Mouse (Mus musculus): ENCODE data around the gene Trim33. TPM values are rescaled to one million over a fixed set of nuclear protein-coding genes. Genes with fewer than 3 reads are reported as not detected.

The Trim33 gene
- polyA plus RNA-seq, 1 experiment from 2014 or later, result 35.4 TPM

DNA sequence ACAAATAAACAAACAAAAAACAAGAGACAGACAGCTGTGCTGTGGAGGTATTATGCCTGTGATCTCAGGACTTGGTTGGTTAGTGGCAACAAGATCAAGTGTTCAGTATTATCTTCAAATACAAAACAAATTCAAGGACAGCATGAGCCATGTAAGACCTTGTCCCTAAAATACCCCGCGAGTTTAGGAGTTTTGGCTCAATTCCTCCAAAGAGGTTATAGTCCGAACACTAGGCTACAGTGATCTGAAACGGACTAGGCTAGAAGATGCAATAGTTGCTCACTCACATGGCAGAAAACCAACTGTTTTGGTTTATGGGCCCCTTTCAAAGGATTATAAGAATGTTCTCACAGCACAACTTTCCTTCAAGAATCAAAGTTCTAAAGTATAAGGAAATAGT lies 9.7 kb downstream of the Trim33 start:
- Histone ChIP-seq H3K27ac (replicated peaks) (no peak overlapping the region), H3K36me3 (replicated peaks) (peaks cover 39% of the 10 kb centered on the region), H3K9me3 (peaks cover 5% of the 10 kb centered on the region; the same call in 1 of the 2 replicates), H3K4me3 (no peak overlapping the region), H3K27me3 (replicated peaks; ENCODE audit: low read depth, poor library complexity, severe bottlenecking) (no peaks in the 10 kb centered on the region), H3K4me1 (no peaks in the 10 kb centered on the region)
- no peak for DNase-seq (ENCODE audit: low spot score)
- WGBS, result 89% methylated on average over 4 of the region's 4 CpGs

GRCm38 (mm10) chr3:103291087-103291486 lies 12.0 kb downstream of the Trim33 start:
- no peaks in the 10 kb centered on the region for H3K27me3 ChIP-seq (replicated peaks; ENCODE audit: low read depth, poor library complexity, severe bottlenecking)
- no peaks in the 10 kb centered on the region for H3K4me1 ChIP-seq
- WGBS, result 91% methylated on average over 2 of the region's 2 CpGs
- H3K9me3 ChIP-seq, result peaks cover 8% of the 10 kb centered on the region; the same call in 1 of the 2 replicates
- H3K4me3 ChIP-seq, result no peak overlapping the region
- DNase-seq (ENCODE audit: low spot score), result no peak
- H3K27ac ChIP-seq (replicated peaks), result no peak overlapping the region
- peaks cover 30% of the 10 kb centered on the region for H3K36me3 ChIP-seq (replicated peaks)

DNA sequence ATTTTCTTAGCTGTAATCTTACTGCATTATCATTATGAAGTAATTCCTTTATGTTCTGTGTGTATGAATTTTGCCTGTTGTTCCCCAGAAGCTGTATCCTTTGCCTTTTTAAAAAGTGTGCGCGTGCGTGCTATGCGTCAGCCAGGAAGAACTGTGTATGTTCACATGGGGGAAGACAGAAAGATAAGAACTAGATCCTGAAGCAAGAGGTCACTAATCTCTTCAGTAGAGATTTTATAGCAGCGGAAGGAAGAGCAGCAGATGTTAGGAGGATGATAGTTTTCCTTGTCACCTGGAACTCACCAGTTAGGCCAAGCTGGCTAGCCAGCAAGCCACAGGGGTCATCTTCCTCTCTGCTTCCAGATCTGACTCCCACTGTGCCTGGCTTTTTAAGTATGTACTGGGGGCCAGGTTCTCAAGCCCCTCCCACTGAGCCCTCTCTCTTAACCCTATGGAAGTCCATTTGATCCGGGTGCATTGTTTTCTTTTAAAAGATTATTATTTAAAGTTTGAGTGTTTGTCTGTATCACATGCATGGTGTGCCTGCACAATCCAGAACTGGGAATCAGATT lies 26.4 kb downstream of the Trim33 start:
- Histone ChIP-seq H3K4me1 (peaks cover 10% of the 10 kb centered on the region; the same call in 1 of the 2 replicates), H3K27me3 (replicated peaks; ENCODE audit: low read depth, poor library complexity, severe bottlenecking) (no peaks in the 10 kb centered on the region), H3K36me3 (replicated peaks) (no peaks in the 10 kb centered on the region), H3K27ac (replicated peaks) (no peak overlapping the region), H3K9me3 (no peaks in the 10 kb centered on the region), H3K4me3 (no peak overlapping the region)
- DNase-seq (ENCODE audit: low spot score), result no peak
- 85% methylated on average over 6 of the region's 6 CpGs for WGBS

- 88% methylated on average over 5 of the region's 5 CpGs for WGBS
- no peak overlapping the region for H3K27ac ChIP-seq (replicated peaks)
- no peaks in the 10 kb centered on the region for H3K9me3 ChIP-seq
- H3K4me3 ChIP-seq, result no peak overlapping the region
- DNase-seq (ENCODE audit: low spot score), result no peak
- peaks cover 35% of the 10 kb centered on the region for H3K36me3 ChIP-seq (replicated peaks)
- no peaks in the 10 kb centered on the region for H3K27me3 ChIP-seq (replicated peaks; ENCODE audit: low read depth, poor library complexity, severe bottlenecking)
- 0 out of 2 replicates have a peak, but pooled peaks cover 7% of the 10 kb centered on the region for H3K4me1 ChIP-seq
These were observed 30.2 kb downstream of the Trim33 start for GRCm38 (mm10) chr3:103309252-103309651.

- H3K27me3 ChIP-seq (replicated peaks; ENCODE audit: low read depth, poor library complexity, severe bottlenecking), result no peaks in the 10 kb centered on the region
- no peak for DNase-seq (ENCODE audit: low spot score)
- WGBS, result 69% methylated on average over 1 of the region's 1 CpGs
These were observed 30.7 kb downstream of the Trim33 start for GRCm38 (mm10) chr3:103309750-103310149.

DNA sequence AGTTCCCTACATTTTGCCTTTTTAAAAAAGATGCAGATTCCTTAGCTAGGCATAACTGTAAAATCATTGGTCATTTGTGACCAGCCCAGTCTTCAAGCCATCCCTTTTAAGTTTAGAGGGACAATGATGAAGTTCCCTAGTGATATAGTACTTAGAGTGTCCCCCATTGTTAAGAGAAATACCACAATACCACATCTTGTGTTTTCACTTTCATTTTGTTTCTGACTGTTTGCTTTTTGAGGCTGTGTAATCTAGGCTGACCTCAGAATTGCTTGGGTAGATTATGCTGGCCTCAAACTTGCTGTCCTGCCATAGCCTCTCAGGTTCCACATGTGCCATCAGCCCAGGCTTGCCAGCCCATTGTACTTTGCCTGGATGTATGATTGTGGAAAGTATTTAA lies 35.2 kb downstream of the Trim33 start:
- peaks cover 82% of the 10 kb centered on the region for H3K36me3 ChIP-seq (replicated peaks)
- H3K27me3 ChIP-seq (replicated peaks; ENCODE audit: low read depth, poor library complexity, severe bottlenecking), result no peaks in the 10 kb centered on the region
- no peak for DNase-seq (ENCODE audit: low spot score)
- H3K27ac ChIP-seq (replicated peaks), result no peak overlapping the region
- H3K4me3 ChIP-seq, result no peak overlapping the region
- H3K9me3 ChIP-seq, result no peaks in the 10 kb centered on the region
- H3K4me1 ChIP-seq, result no peaks in the 10 kb centered on the region

More at GRCm38 (mm10) chr3:103309750-103310149, 30.7 kb downstream of the Trim33 start:
- Histone ChIP-seq H3K27ac (replicated peaks) (no peak overlapping the region), H3K9me3 (no peaks in the 10 kb centered on the region), H3K4me3 (no peak overlapping the region), H3K4me1 (0 out of 2 replicates have a peak, but pooled peaks cover 7% of the 10 kb centered on the region), H3K36me3 (replicated peaks) (peaks cover 40% of the 10 kb centered on the region)

GRCm38 (mm10) chr3:103335371-103335770 lies 56.3 kb downstream of the Trim33 start:
- Histone ChIP-seq H3K9me3 (no peaks in the 10 kb centered on the region), H3K4me3 (no peak overlapping the region), H3K36me3 (replicated peaks) (peaks cover 93% of the 10 kb centered on the region), H3K27me3 (replicated peaks; ENCODE audit: low read depth, poor library complexity, severe bottlenecking) (no peaks in the 10 kb centered on the region), H3K27ac (replicated peaks) (no peak overlapping the region), H3K4me1 (no peaks in the 10 kb centered on the region)
- 63% methylated on average over 1 of the region's 1 CpGs for WGBS
- DNase-seq (ENCODE audit: low spot score), result no peak

DNA sequence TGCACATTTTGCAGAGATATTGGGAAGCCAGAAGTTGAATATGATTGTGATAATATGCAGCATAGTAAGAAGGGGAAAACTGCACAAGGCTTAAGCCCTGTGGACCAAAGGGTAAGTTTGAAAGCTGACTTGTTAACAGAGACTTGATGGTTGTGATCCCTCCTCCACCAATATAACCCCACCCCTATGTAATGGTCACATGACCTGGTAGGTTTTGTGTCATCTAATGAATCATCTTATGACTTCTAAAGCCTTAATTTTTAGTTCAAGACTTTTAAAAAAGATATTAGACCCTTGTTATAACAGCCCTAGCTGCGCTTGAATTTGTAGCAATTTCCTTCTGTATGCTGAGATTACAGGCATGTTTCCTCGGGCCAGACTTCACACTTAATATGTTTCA lies 67.6 kb downstream of the Trim33 start:
- H3K4me3 ChIP-seq, result no peak overlapping the region
- H3K36me3 ChIP-seq (replicated peaks), result peaks cover 94% of the 10 kb centered on the region

DNA sequence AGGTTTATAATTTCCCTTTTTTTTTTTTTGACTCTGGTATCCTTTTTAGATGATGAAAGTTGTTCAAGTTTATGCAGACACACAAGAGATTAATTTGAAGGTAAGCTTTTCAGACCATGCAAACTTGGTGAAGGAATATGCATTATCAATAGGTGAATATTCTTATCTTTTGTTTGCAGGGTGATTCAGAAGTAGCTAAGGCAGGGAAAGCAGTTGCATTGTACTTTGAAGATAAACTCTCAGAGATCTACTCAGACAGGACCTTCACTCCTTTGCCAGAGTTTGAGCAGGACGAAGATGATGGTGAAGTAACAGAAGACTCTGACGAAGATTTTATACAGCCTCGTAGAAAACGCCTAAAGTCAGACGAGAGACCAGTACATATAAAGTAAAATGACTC lies 74.4 kb downstream of the Trim33 start:
- no peaks in the 10 kb centered on the region for H3K4me1 ChIP-seq
- peaks cover 82% of the 10 kb centered on the region for H3K36me3 ChIP-seq (replicated peaks)
- H3K4me3 ChIP-seq, result no peak overlapping the region
- WGBS, result 91% methylated on average over 5 of the region's 5 CpGs
- no peaks in the 10 kb centered on the region for H3K27me3 ChIP-seq (replicated peaks; ENCODE audit: low read depth, poor library complexity, severe bottlenecking)
- no peak overlapping the region for H3K27ac ChIP-seq (replicated peaks)
- no peaks in the 10 kb centered on the region for H3K9me3 ChIP-seq
- no peak for DNase-seq (ENCODE audit: low spot score)

More for the DNA sequence above, 67.6 kb downstream of the Trim33 start:
- Histone ChIP-seq H3K27me3 (replicated peaks; ENCODE audit: low read depth, poor library complexity, severe bottlenecking) (no peaks in the 10 kb centered on the region), H3K9me3 (no peaks in the 10 kb centered on the region), H3K27ac (replicated peaks) (no peak overlapping the region), H3K4me1 (no peaks in the 10 kb centered on the region)
- WGBS, result 95% methylated on average over 2 of the region's 2 CpGs
- DNase-seq (ENCODE audit: low spot score), result no peak

GRCm38 (mm10) chr3:103354041-103354440 lies 74.9 kb downstream of the Trim33 start:
- H3K4me3 ChIP-seq, result no peak overlapping the region
- 89% methylated on average over 2 of the region's 2 CpGs for WGBS
- peaks cover 83% of the 10 kb centered on the region for H3K36me3 ChIP-seq (replicated peaks)
- H3K27ac ChIP-seq (replicated peaks), result no peak overlapping the region
- no peaks in the 10 kb centered on the region for H3K9me3 ChIP-seq
- H3K27me3 ChIP-seq (replicated peaks; ENCODE audit: low read depth, poor library complexity, severe bottlenecking), result no peaks in the 10 kb centered on the region
- no peaks in the 10 kb centered on the region for H3K4me1 ChIP-seq
- DNase-seq (ENCODE audit: low spot score), result no peak

GRCm38 (mm10) chr3:103361150-103361549 lies 82.1 kb downstream of the Trim33 start:
- H3K27me3 ChIP-seq (replicated peaks; ENCODE audit: low read depth, poor library complexity, severe bottlenecking), result no peaks in the 10 kb centered on the region
- no peaks in the 10 kb centered on the region for H3K4me1 ChIP-seq
- H3K27ac ChIP-seq (replicated peaks), result no peak overlapping the region
- DNase-seq (ENCODE audit: low spot score), result no peak
- no peak overlapping the region for H3K4me3 ChIP-seq
- H3K9me3 ChIP-seq, result no peaks in the 10 kb centered on the region
- peaks cover 33% of the 10 kb centered on the region for H3K36me3 ChIP-seq (replicated peaks)
- 91% methylated on average over 7 of the region's 7 CpGs for WGBS

DNA sequence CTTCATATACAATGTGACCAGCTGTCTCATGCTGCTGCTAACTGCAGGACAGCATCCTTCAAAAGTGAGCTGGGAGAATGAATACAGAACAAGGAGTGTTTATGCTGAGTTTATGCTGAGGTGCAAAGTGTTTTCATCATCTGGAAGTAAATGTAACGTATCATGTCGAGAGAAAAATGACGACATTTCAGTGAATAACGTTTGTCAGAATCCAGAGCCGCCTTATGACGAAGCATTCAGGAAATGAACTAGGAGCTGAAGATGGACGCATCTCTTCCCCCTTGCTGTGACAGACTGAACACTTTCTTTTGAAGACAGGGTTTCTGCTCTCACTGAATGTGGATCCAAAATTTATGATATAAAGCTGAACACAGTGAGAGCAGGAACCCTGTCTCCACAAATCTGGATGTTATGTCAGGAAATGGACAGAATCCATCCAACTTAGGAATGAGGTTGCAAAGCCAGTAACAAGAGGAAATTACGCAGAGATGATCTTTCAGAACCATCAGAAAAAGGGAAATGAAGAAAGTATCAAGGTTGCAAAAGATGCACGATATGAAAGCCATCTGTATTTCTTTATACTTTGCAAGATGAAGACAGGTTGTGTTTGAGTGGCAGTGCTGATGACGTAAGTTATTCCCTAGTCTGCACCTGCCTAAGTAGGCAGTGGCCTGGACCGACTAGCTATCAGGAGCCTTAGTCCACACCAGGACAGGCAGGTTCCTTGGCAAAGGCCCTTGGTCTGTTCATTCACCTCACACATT lies 85.3 kb downstream of the Trim33 start:
- WGBS, result 89% methylated on average over 11 of the region's 11 CpGs
- Histone ChIP-seq H3K27me3 (replicated peaks; ENCODE audit: low read depth, poor library complexity, severe bottlenecking) (no peaks in the 10 kb centered on the region), H3K4me1 (no peaks in the 10 kb centered on the region), H3K36me3 (replicated peaks) (peaks cover 13% of the 10 kb centered on the region), H3K27ac (replicated peaks) (no peak overlapping the region), H3K9me3 (no peaks in the 10 kb centered on the region), H3K4me3 (no peak overlapping the region)
- no peak for DNase-seq (ENCODE audit: low spot score)
